Mouse (Mus musculus): ENCODE data around the gene Icam4. TPM values are rescaled to one million over a fixed set of nuclear protein-coding genes. Genes with fewer than 3 reads are reported as not detected.
A peak's percentile ranks its signal among the peaks of the same experiment; 100 is the strongest.

Icam4 gene
- polyA plus RNA-seq, 1 experiment from 2014 or later: 1.9 TPM

DNA sequence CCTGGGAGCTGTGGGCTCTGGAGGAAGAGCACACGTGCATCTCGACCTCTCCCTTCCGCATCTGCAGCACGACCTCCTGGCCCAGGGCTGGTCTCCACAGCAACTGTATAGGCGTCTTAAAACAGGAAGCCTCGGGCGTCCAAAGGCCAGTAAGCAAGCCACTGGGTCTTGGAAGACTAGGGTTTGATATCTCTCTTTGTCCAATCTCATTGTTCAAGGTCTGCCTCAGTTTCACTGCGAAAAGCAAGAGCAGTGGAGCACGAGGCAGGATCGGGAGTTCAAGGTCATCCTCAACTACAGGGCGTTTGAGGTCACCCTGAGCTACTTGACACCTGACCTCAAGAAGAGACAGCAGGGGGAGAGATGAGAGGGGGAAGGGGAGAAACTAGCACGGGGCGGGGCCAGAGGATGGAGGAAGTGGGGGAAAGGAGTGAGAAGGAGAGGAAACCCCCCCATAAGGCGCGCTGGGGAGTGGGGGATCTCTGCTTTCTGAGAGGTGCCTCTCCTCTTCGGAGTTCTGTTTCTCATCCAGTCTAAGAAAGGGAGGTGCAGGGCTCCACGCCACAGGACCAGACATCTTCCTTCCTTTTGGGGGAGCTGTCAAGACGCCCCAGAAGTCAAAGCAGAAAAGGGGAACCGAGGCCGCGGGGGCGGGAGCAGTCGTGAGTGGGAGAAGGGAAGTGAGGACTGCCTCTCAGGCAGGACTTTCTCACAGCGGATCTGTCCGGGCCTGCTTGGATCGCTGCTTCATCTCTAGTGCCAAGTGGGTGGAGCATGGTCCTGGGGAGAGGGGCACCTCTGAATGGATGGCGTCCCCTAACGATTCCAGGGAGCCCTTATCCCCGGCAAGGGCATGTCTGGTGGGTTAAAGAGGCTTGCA lies 14.2 kb upstream of the Icam4 start:
- Histone ChIP-seq H3K36me3 (no peaks in the 10 kb centered on the region), H3K9me3 (replicated peaks) (no peaks in the 10 kb centered on the region), H3K4me1 (replicated peaks) (peaks cover 33% of the 10 kb centered on the region), H3K4me3 (peak overlapping the region; percentile 53), H3K4me2 (peak overlapping the region; percentile 81), H3K27me3 (peaks cover 39% of the 10 kb centered on the region), H3K27ac (peak overlapping the region; percentile 59), H3K9ac (peak overlapping the region; percentile 47)
- 4% methylated on average over 29 of the region's 29 CpGs for WGBS
- ATAC-seq (replicated peaks; ENCODE audit: insufficient number of reproducible peaks, insufficient read depth, low FRiP score, low read depth): peak; percentile 59

GRCm38 (mm10) chr9:21015571-21016130 lies 13.5 kb upstream of the Icam4 start, which contains the start of gene Icam1:
Icam1 (plus strand) TSS chr9:21015985.
- Histone ChIP-seq H3K27me3 (peaks cover 39% of the 10 kb centered on the region), H3K4me1 (replicated peaks) (peaks cover 31% of the 10 kb centered on the region), H3K36me3 (no peaks in the 10 kb centered on the region), H3K4me3 (peak within 1 kb of the TSS; percentile 53), H3K9ac (peak within 1 kb of the TSS; percentile 47), H3K4me2 (peak within 1 kb of the TSS; percentile 81), H3K9me3 (replicated peaks) (no peaks in the 10 kb centered on the region), H3K27ac (peak within 1 kb of the TSS; percentile 59)
- 2% methylated on average over 30 of the region's 30 CpGs for WGBS
- ATAC-seq (replicated peaks; ENCODE audit: insufficient number of reproducible peaks, insufficient read depth, low FRiP score, low read depth): peak; percentile 41

- Histone ChIP-seq H3K9me3 (replicated peaks) (no peaks in the 10 kb centered on the region), H3K27ac (no peak overlapping the region), H3K4me2 (peak overlapping the region; percentile 81), H3K36me3 (no peaks in the 10 kb centered on the region), H3K9ac (peak overlapping the region; percentile 47; the same call in 1 of the 2 replicates), H3K27me3 (peaks cover 39% of the 10 kb centered on the region), H3K4me1 (replicated peaks) (peaks cover 31% of the 10 kb centered on the region), H3K4me3 (peak overlapping the region; percentile 53)
- no peak for ATAC-seq (replicated peaks; ENCODE audit: insufficient number of reproducible peaks, insufficient read depth, low FRiP score, low read depth)
- WGBS: 3% methylated on average over 17 of the region's 17 CpGs
Observed at GRCm38 (mm10) chr9:21016331-21017176, 12.6 kb upstream of the Icam4 start.

DNA sequence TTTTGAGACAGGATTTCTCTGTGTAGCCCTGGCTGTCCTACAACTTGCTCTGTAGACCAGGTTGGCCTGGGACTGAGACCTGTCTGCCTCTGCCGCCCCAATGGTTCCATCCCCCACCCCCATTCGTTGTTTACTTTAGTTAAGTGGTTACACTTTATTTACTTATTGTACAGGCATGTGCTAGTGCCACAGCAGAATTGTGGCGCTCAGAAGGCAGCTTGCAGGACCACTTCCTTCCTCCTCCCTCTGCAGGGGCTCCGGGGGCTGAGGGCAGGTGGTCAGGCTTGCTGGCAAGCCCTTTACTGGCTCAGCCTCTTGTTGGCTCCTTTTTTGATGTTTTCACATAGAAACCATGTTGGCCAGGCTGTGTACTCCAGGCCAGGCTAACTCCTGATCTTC lies 12.0 kb upstream of the Icam4 start:
- no peak for ATAC-seq (replicated peaks; ENCODE audit: insufficient number of reproducible peaks, insufficient read depth, low FRiP score, low read depth)
- H3K4me1 ChIP-seq (replicated peaks): peaks cover 31% of the 10 kb centered on the region
- peak overlapping the region; percentile 53 for H3K4me3 ChIP-seq
- peaks cover 39% of the 10 kb centered on the region for H3K27me3 ChIP-seq
- no peak overlapping the region for H3K27ac ChIP-seq
- H3K9ac ChIP-seq: no peak overlapping the region
- H3K4me2 ChIP-seq: peak overlapping the region; percentile 81
- H3K9me3 ChIP-seq (replicated peaks): no peaks in the 10 kb centered on the region
- 24% methylated on average over 4 of the region's 4 CpGs for WGBS
- H3K36me3 ChIP-seq: no peaks in the 10 kb centered on the region

GRCm38 (mm10) chr9:21018600-21018999 lies 10.6 kb upstream of the Icam4 start:
- ATAC-seq (replicated peaks; ENCODE audit: insufficient number of reproducible peaks, insufficient read depth, low FRiP score, low read depth): no peak
- peaks cover 39% of the 10 kb centered on the region for H3K27me3 ChIP-seq
- no peak overlapping the region for H3K27ac ChIP-seq
- H3K4me3 ChIP-seq: no peak overlapping the region
- WGBS: 72% methylated on average over 2 of the region's 2 CpGs
- no peaks in the 10 kb centered on the region for H3K36me3 ChIP-seq
- H3K4me2 ChIP-seq: 0 out of 2 replicates have a peak overlapping the region, but pooled peaks have one; percentile 2
- no peak overlapping the region for H3K9ac ChIP-seq
- no peaks in the 10 kb centered on the region for H3K9me3 ChIP-seq (replicated peaks)
- H3K4me1 ChIP-seq (replicated peaks): peaks cover 29% of the 10 kb centered on the region

DNA sequence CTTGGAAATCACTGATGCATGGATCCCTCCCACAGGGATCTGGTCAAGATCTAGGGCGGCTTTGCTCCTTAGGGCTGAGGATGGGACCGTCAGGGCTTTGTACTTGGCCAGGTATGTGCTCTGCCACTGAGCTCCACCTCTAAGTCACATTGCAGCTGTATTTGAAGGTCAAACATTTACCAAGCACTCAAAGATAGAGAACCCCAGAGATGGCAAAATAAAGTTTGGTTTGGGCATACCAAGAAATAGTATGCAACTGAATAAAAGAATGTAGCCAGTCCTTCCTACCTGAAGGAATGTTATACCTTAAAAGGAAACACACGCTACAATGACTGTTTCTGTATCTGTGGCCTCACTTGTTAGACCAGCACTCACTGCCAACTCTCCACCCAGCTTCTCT lies 7.8 kb upstream of the Icam4 start:
- H3K4me2 ChIP-seq: no peak overlapping the region
- no peak overlapping the region for H3K9ac ChIP-seq
- H3K27ac ChIP-seq: no peak overlapping the region
- no peak for ATAC-seq (replicated peaks; ENCODE audit: insufficient number of reproducible peaks, insufficient read depth, low FRiP score, low read depth)
- H3K36me3 ChIP-seq: no peaks in the 10 kb centered on the region
- H3K27me3 ChIP-seq: peaks cover 32% of the 10 kb centered on the region
- no peaks in the 10 kb centered on the region for H3K9me3 ChIP-seq (replicated peaks)
- 72% methylated on average over 3 of the region's 3 CpGs for WGBS
- 0 out of 2 replicates have a peak, but pooled peaks cover 14% of the 10 kb centered on the region for H3K4me1 ChIP-seq (replicated peaks)
- no peak overlapping the region for H3K4me3 ChIP-seq

DNA sequence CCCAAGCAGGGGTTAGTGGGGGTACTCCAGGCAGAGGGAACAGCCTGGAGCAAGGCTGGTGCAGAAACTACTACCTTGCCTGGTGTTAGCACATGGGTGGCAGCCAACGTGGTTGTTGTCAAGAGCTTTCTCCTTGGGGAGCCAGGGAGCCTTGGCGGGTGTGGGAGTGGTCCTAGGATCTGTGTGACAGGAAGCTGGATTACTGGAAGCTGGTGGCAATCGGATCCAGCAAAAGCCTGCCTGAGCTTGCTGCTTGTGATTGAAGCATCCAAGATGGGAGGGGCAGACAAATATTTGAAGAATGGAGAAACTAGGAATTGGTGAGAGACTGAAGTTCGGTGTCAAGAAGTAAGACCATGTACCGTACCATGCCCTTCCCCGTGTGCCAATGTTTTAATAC lies 6.9 kb upstream of the Icam4 start:
- WGBS: 51% methylated on average over 6 of the region's 6 CpGs
- H3K9ac ChIP-seq: no peak overlapping the region
- H3K36me3 ChIP-seq: no peaks in the 10 kb centered on the region
- H3K4me1 ChIP-seq (replicated peaks): 0 out of 2 replicates have a peak, but pooled peaks cover 6% of the 10 kb centered on the region
- H3K4me3 ChIP-seq: no peak overlapping the region
- H3K9me3 ChIP-seq (replicated peaks): no peaks in the 10 kb centered on the region
- H3K27me3 ChIP-seq: peaks cover 25% of the 10 kb centered on the region
- no peak for ATAC-seq (replicated peaks; ENCODE audit: insufficient number of reproducible peaks, insufficient read depth, low FRiP score, low read depth)
- H3K27ac ChIP-seq: peak overlapping the region; percentile 5; the same call in 1 of the 2 replicates
- H3K4me2 ChIP-seq: no peak overlapping the region

DNA sequence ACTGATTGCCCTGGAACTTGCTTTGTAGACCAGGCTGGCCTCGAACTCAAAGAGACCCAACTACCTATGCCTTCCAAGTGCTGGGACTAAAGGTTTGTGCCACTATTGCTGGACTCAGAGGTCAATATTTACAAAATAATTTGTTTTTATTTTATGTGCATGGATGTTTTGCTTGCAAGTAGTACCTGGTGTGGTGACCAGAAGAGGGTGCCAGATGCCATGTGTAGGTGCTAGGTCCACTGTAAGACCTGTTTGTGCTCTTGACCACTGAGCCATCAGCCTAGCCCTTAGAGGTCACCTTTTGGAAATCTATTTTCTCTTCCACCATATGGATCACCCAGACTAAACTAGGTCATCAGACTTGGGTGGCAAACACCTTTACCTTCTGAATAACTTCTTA lies 6.4 kb upstream of the Icam4 start:
- H3K4me3 ChIP-seq: no peak overlapping the region
- peaks cover 21% of the 10 kb centered on the region for H3K27me3 ChIP-seq
- H3K36me3 ChIP-seq: no peaks in the 10 kb centered on the region
- H3K4me1 ChIP-seq (replicated peaks): 0 out of 2 replicates have a peak, but pooled peaks cover 4% of the 10 kb centered on the region
- WGBS: 74% methylated on average over 1 of the region's 1 CpGs
- ATAC-seq (replicated peaks; ENCODE audit: insufficient number of reproducible peaks, insufficient read depth, low FRiP score, low read depth): no peak
- no peak overlapping the region for H3K4me2 ChIP-seq
- H3K9me3 ChIP-seq (replicated peaks): no peaks in the 10 kb centered on the region
- H3K27ac ChIP-seq: no peak overlapping the region
- no peak overlapping the region for H3K9ac ChIP-seq

DNA sequence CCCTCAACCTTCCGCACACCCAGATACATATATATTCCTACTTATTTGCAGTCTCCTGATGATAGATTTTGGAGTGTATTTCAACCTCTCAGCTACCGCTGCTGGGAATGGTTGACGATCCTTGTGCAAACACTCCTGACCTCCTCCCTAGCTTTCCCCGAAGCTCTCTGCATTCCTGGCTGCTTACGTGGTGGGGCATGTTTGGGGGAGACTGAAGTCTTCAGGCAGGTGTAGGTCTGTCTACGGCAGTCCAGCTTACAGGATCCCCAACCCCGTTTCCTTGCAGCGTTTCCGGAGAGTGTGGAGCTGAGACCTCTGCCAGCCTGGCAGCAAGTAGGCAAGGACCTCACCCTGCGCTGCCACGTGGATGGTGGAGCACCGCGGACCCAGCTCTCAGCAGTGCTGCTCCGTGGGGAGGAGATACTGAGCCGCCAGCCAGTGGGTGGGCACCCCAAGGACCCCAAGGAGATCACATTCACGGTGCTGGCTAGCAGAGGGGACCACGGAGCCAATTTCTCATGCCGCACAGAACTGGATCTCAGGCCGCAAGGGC lies 3.8 kb upstream of the Icam4 start:
- H3K4me1 ChIP-seq (replicated peaks): peaks cover 15% of the 10 kb centered on the region
- H3K9ac ChIP-seq: no peak overlapping the region
- ATAC-seq (replicated peaks; ENCODE audit: insufficient number of reproducible peaks, insufficient read depth, low FRiP score, low read depth): no peak
- 66% methylated on average over 19 of the region's 19 CpGs for WGBS
- 0 out of 2 replicates have a peak overlapping the region, but pooled peaks have one; percentile 33 for H3K27ac ChIP-seq
- peaks cover 11% of the 10 kb centered on the region for H3K27me3 ChIP-seq
- H3K4me3 ChIP-seq: no peak overlapping the region; the same call in 1 of the 2 replicates
- no peaks in the 10 kb centered on the region for H3K36me3 ChIP-seq
- no peak overlapping the region for H3K4me2 ChIP-seq
- H3K9me3 ChIP-seq (replicated peaks): no peaks in the 10 kb centered on the region

- Histone ChIP-seq H3K27me3 (peaks cover 16% of the 10 kb centered on the region), H3K4me2 (no peak overlapping the region), H3K4me3 (no peak overlapping the region), H3K9ac (no peak overlapping the region), H3K36me3 (no peaks in the 10 kb centered on the region), H3K9me3 (replicated peaks) (no peaks in the 10 kb centered on the region), H3K4me1 (replicated peaks) (peaks cover 30% of the 10 kb centered on the region), H3K27ac (no peak overlapping the region)
- WGBS: 76% methylated on average over 12 of the region's 12 CpGs
- ATAC-seq (replicated peaks; ENCODE audit: insufficient number of reproducible peaks, insufficient read depth, low FRiP score, low read depth): no peak
Observed at GRCm38 (mm10) chr9:21026849-21027248, 2.3 kb upstream of the Icam4 start.
